Mouse (Mus musculus): ENCODE measurements at regions not wholly inside any gene's neighbourhood (a gene's known extent, or its start where the extent isn't known, plus 50 kb on each side); places are given as distances from the start of the nearest gene placed in this dataset.

- TF ChIP-seq POLR2A (IDR thresholded peaks at IDR 0.05; ENCODE audit: borderline replicate concordance, low read depth, low read length), result no peak
- no peak for TF ChIP-seq CTCF (IDR thresholded peaks at IDR 0.05; ENCODE audit: low read depth, low read length)
Measured at GRCm38 (mm10) chr19:16050220-16051055, 65.6 kb upstream of the Cep78 start.

All from bone marrow macrophage, adult 2 months (primary cell).